Mouse (Mus musculus) neural tube, embryonic 10.5 days (tissue): ENCODE data around the gene Gga1.
A peak's percentile ranks its signal among the peaks of the same experiment; 100 is the strongest.

ENCODE experiments used
- DNase-seq: peaks from one replicate; pipeline ENCODE4 v3.0.0-alpha.2; 2017; ENCODE audit warnings: low spot score; ENCODE audit errors: extremely low spot score

Gene Gga1

GRCm38 (mm10) chr15:78876991-78877809 is at the start of gene Gga1:
Gga1 (plus strand) TSS chr15:78877190.
- peak; percentile 97 for DNase-seq

DNA sequence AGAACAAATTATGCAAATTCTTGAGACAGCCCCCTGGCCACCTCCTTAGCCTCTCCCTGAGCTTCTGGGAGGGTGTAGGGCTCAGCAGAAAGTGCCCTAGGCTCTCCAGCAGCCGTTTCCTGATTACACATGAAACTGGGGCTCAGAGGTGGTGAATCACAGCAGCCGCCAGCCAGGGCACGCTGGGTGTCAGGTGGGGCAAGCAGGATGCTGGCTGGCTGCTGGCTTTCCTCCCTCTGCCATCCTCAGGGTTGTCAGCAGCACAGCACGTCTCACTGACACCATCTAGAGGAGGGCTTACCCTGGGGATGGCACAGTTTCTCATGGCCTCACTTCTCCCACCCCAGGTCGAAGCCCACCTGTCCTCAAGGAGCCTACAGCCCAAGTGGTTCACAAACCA is 48.7 kb upstream of the Gga1 start:
- peak; percentile 14 for DNase-seq

GRCm38 (mm10) chr15:78829636-78830035 is 47.4 kb upstream of the Gga1 start:
- no peak for DNase-seq

- peak; percentile 14 for DNase-seq
Measured at GRCm38 (mm10) chr15:78830742-78831719, 46.0 kb upstream of the Gga1 start.

DNA sequence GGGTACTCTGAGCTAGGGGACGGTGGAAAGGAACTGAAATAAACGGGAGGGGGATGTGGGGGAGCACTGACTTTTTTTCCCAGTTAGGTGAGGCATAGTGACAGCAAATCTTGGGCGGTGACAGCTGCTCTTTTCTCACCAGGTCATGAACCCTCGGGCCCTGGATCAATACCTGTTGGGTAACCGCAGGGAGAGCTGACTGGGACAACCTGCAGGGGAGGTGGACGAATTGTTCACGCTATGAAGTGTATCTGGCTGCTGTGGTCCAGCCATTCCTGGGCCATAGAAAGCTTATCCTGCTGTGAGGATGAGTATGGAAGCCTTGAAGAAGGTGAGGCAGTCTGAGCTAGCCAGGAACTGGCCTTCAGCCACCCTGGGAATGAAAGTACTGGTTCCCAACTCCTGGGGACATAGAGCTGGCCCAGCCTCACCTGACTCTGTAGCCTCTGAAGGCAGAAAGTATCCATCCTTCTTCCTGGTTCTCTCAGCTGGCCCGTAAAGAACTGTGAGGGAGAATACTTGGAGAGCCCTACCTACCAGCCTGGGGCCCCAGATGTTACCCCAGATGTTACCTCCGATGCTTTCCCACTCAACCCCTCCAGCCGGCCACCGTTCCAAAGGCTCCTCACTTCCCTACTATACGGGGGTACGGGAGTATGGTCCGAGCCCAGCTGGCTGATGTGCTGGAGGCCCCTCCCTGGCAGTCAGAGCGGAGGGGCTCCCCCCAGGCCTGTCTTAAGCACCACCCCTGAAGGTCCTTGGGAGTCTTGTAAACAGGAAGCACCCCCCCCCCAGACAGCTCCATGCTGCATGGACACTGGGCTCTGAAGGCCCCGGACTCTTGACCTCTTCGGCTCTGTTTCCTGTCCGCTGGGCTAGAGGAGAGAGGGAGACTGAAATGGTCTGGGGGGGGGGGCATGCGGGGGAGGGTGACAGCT is 45.0 kb upstream of the Gga1 start:
- DNase-seq = peak; percentile 29

- no peak for DNase-seq
Measured at GRCm38 (mm10) chr15:78832701-78833123, 44.3 kb upstream of the Gga1 start.

DNA sequence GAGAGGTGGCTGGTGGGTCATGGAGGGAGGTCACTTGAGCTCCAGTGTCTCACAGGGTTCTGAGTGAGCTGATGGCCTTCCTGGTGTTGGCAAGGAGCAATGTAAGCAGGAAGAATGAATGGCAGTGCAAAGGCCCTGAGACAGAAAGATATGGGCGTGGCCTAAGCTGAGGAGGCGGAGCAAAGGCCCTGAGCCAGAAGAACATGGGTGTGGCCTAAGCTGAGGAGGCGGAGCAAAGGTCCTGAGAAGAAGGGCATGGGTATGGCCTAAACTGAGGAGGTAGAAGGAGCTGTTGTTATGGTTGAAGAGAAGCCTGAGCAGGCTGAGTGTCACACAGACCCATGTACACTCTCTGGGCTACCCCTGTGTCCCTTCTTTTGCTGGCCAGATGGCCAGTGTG is 43.4 kb upstream of the Gga1 start:
- no peak for DNase-seq

DNA sequence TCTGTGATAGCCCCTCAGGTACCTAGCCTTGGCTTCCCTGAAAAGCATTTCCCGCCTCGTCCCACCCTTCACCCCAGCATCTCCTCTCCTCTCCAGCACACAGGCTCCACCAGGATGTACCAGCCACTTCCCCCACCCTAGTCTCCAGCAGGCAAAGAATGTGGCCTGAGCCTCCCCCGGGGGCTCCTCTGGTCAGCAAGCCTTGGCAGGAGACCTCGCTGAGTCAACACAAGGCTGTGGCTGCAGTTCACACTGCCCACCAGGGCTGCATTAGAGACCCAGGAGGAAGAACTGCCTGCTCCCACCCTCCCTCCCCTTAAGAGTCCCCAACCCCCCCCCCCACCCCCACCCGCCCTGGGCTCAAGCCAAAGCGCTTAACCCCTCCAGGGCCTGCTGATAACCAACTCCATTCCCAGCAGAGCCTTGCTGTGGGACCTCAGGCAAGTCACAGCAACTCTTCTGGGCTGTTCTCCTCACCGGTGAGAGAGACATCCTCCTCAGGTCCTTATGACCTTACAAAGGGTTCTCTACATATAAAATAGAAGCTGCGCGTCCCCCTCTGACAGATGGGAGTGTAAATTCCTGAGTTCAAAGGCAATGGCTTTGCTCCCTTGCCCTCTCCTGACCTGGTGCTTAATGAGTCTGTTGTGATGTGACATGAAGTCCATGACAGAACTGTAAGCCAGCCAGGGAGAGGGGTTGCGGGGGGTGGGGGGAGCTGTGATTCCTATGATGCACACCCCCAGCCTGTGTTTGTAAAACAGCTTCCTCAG is 42.6 kb upstream of the Gga1 start:
- DNase-seq = no peak

DNA sequence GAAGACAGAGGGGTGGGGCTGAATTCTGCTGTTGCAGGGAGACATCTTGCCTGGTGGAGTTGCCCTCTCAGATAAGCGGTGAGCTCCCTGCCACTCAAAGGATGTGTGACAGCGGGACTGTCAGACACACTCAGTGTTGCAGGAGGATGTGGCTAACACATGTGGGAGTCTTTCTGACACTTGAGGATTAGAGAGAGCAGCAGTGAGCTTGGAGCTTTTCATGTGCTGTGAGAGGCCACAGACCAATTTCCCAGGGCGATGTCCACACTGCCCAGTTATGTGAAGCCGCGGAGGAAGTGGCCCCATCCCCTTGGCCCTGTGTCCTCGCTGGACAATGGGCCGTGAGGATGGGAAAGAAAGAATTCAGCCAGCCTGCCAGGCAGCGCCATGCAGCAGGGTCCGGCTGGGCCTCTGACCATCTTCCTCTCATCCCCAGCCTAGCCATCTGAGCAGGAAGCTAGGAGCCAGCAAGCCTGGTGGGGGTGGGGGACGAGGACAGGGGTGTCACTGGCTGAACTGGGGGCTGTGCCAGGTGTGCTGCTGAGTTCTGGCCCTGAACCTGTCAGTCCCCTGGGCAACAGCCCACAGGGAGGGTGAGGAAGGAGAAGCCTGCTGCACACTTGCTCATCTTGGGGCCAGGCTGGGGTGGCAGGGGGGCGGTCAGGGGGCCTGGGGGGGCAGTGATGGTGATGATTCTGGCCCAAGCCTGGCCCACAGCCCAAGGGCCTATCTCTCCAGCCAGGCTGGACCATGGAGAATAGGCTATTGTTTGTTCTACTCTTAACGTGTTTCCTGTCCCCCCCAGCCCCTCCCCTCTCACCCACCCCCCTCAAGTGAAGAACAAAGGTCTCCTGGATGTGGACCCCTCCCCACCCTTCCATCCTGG is 41.5 kb upstream of the Gga1 start:
- DNase-seq = no peak

- DNase-seq = no peak
Measured at GRCm38 (mm10) chr15:78836086-78836621, 40.8 kb upstream of the Gga1 start.

- DNase-seq = no peak
Measured at GRCm38 (mm10) chr15:78839744-78840143, 37.2 kb upstream of the Gga1 start.

GRCm38 (mm10) chr15:78840241-78840640 is 36.7 kb upstream of the Gga1 start:
- DNase-seq = no peak

DNA sequence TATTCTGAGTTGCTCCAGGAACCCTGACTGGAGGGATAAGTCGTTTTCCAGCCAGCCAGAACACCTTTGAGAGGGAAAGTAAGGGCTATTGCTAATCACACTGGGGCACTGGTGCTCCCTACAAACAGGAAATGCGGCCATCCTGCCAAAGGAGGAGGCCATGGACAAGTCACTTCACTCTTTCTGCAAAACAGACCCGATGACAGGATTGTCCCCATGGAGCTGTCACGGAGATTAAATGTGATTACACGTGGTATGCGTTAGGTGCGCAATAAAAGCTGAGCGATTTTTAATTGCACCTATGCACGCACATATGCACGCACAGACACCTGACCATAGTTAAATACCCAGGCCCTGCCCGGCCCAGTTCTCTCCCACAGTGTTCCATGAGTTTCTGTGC is 36.2 kb upstream of the Gga1 start:
- no peak for DNase-seq

DNA sequence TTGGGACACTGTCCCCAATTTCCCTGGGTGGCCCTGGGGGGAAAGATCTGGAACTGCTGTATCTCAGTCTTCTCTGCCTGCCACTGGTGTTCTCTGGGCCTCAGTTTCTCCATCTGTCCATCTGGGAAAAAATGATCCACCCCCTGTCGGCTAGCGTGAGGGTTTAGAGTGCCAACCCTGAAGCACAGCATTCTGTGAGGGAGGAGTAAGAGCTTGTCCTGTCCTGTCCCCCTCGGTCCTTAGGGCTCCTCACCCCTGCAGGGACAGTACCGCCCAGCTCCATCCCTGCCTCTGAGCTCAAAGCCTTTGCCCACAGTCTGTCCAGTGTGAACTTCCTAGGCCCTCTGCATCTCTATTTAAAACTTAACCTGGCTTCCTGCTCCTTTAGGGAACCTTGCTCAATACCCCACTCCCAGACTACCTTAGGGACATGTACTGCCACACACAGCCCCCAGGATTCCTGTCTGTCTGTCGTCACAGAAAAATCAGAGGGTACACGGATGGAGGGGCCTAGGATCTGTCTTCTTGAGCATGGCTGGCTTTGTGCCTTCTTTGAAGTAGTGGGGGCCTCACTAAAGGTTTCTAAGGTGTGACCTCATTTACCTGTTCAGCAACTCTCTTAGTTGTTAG is 35.7 kb upstream of the Gga1 start:
- no peak for DNase-seq

GRCm38 (mm10) chr15:78842371-78843163 is 34.4 kb upstream of the Gga1 start, which contains the start of gene Cdc42ep1:
Cdc42ep1 (plus strand) TSS chr15:78842624.
- DNase-seq = peak; percentile 72

DNA sequence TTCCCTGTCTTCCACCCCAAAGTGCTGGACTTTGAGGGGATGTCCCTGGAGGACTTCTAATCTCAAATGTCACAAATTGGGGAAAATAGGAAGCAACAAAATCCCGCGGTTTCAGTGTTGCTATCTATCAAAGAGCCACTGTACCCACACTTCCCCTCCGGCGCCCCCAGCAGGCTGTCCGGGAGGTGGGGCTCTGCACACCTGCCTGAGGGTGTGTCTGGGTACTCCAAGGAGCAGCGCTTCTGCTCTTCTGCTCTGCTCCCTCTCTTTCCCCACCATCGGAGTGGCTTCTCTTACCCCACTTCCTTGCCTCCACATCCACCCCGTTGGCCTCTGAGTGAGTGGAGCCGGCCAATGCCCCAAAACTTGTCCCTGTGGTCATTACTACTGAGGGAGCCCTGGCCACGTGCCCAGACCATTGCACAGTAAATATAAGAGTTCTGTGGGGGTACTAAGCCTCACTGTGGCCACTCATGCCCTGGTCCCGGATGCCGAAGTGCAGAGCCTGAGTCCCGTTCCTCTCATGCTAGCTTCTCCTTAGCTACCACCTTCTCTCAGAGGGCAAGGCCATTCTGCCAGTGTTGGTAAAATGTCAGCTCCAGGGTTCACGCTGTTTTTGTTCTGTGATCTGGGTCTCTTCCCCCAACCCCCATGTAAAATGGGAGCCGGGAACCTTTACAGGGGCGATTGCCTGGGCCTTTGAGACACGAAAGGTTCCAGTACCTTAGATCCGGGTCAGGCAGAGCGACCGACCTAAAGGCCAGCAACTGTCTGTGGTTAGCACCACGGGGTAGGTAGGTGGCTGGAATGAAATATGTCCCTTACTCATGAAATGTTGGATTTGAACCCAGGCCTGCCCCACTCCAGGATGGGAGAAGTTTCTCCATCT is 33.2 kb upstream of the Gga1 start:
- no peak for DNase-seq

- DNase-seq = no peak
Measured at GRCm38 (mm10) chr15:78844791-78845190, 32.2 kb upstream of the Gga1 start.
